Mouse (Mus musculus): Measurements from ENCODE around the gene Slc25a19.

GRCm38 (mm10) chr11:115582913-115583606, 45.0 kb downstream of the Slc25a19 start:
- TF ChIP-seq CTCF (IDR thresholded peaks at IDR 0.05; ENCODE audit: insufficient read depth, low read length) (no peak), POLR2A (IDR thresholded peaks at IDR 0.05; ENCODE audit: borderline replicate concordance, extremely low read depth, low read depth, low read length) (no peak)
